Mouse (Mus musculus): ENCODE data around the gene Cnot6l. TPM values are rescaled to one million over a fixed set of nuclear protein-coding genes. Genes with fewer than 3 reads are reported as not detected.
A peak's percentile ranks its signal among the peaks of the same experiment; 100 is the strongest.

The Cnot6l gene
- polyA plus RNA-seq, 1 experiment from 2014 or later = 17.6 TPM

DNA sequence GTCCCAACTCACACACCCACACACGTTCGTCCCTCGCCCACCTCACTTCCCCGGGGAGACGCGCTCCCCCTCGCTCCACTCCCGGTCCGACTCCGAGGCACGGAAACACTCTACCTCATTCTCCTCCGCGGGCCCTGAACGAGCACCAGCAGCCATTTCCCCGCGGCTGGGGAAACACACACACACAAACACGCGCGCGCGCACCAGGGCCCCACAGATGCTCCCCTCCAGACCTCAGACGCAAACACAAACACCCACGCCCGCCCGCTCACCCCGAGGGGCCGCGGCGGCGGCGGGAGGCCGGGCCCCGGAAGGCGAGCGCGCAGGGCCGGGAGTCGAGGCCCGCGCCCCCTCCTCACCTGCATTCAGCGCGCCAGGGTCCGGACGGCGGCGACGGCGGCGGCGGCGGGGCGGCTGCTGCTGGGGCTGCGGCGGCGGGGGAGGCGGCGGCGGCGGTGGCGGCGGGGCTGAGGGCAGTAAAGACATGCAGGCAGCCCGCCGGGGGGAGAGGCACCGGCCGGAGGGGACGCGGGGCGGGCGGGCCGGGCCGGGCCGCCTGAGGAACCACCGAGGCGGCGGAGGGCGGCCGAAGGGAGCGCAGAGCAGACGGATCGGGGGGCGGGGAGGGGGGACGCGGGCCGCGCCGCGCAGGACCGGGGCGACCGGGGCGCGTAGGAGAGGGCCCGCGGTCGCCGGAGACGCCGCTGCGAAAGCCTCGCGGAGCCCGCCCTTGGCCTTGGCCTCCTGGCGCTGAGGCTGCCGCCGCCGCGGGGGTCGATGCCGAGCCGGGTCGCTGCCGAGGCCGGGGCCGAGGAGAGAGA, 2.2 kb downstream of the Cnot6l start:
- H3K27ac ChIP-seq (ENCODE audit: poor library complexity, severe bottlenecking) = peak overlapping the region; percentile 99
- 0 out of 2 replicates have a peak, but pooled peaks cover 4% of the 10 kb centered on the region for H3K9me3 ChIP-seq (replicated peaks)
- H3K27me3 ChIP-seq (replicated peaks) = no peaks in the 10 kb centered on the region
- ATAC-seq (ENCODE audit: insufficient number of reproducible peaks, low FRiP score) = peak; percentile 58
- peak overlapping the region; percentile 75 for H3K4me2 ChIP-seq
- H3K36me3 ChIP-seq = no peaks in the 10 kb centered on the region
- H3K4me3 ChIP-seq = peak overlapping the region; percentile 91
- peak overlapping the region; percentile 97 for H3K9ac ChIP-seq
- H3K4me1 ChIP-seq (replicated peaks) = peaks cover 14% of the 10 kb centered on the region
- WGBS = 1% methylated on average over 97 of the region's 114 CpGs

DNA sequence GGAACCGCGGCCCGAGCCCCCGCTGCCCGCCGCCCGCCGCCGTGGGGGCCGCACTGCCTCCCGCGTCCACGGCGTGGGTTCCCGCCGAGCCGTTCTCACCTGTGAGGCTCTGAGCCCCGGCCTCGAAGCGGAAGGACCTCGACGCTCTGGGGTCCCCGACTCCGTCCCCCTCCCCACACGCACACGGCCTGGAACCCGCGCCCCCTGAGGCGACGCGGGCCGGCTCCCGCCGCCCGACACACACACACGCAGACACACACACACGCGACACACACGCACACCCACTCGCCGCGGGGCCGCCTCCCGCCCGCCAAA, 2.8 kb downstream of the Cnot6l start:
- under 1% methylated on average over 41 of the region's 45 CpGs for WGBS
- no peak; the same call in 1 of the 2 replicates for ATAC-seq (ENCODE audit: insufficient number of reproducible peaks, low FRiP score)

DNA sequence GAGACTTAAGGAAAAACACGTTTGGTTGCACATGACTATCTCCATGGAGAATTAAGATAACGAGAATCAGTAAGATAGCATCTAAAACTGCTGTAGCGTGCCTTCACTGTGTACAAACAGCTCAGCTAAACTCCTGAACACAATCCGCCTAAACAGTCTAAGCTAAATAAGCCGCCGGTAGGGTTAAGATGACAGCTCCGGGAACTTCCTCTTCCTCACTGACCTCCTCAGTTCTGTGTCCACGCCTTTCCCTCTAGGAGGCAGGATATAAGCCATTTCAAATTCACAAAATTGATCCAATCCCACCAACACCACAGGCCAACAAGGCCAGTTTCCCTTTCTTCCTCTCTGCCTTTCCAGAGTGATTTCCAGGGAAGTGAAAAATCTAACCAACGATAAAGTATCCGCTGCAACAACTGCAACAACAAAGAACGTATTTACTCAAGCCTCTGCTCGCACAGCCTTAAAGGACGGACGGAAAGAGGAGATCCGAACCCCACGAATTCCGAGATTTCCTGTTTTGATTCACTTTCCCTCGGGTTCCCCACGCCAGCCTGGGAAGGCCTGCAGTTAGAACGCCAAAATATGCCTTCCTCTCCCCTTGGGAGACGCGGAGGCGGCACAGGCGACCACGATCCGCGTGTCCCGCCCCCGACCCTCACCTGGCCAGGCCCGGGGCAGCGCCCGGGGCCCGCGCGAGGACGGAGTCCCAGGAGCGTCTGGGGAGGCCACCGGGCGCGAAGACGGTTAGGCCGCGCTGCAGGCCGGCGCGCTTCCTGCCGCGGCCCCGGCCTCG, 3.3 kb downstream of the Cnot6l start:
- no peak for ATAC-seq (ENCODE audit: insufficient number of reproducible peaks, low FRiP score)
- peak overlapping the region; percentile 91 for H3K4me3 ChIP-seq
- WGBS = under 1% methylated on average over 50 of the region's 50 CpGs
- H3K4me2 ChIP-seq = peak overlapping the region; percentile 75
- 0 out of 2 replicates have a peak, but pooled peaks cover 2% of the 10 kb centered on the region for H3K9me3 ChIP-seq (replicated peaks)
- H3K27me3 ChIP-seq (replicated peaks) = no peaks in the 10 kb centered on the region
- H3K4me1 ChIP-seq (replicated peaks) = peaks cover 14% of the 10 kb centered on the region
- H3K9ac ChIP-seq = peak overlapping the region; percentile 97
- peak overlapping the region; percentile 99 for H3K27ac ChIP-seq (ENCODE audit: poor library complexity, severe bottlenecking)
- no peaks in the 10 kb centered on the region for H3K36me3 ChIP-seq

More for the DNA sequence above, 2.8 kb downstream of the Cnot6l start:
- Histone ChIP-seq H3K27ac (ENCODE audit: poor library complexity, severe bottlenecking) (peak overlapping the region; percentile 99), H3K36me3 (no peaks in the 10 kb centered on the region), H3K4me2 (peak overlapping the region; percentile 75), H3K27me3 (replicated peaks) (no peaks in the 10 kb centered on the region), H3K4me1 (replicated peaks) (peaks cover 14% of the 10 kb centered on the region), H3K9ac (peak overlapping the region; percentile 97), H3K4me3 (peak overlapping the region; percentile 91), H3K9me3 (replicated peaks) (0 out of 2 replicates have a peak, but pooled peaks cover 2% of the 10 kb centered on the region)

DNA sequence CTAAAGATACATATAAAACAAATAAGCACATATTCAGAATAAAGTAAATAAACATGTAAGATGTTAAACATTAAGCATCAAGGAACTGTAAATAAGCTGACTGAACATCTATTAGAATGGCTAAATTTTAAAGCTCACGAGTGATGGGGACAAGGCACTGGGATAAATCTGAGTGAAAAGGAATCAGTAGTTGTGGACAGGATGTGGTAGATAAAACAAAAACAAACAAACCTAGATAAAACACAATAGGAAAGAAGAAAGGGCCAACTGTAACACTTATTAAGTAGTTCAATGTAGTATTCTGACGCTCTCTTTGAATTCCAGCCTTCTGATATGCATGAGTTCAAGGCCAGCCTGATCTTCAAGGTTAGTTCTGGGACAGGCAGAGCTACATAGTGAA, 21.6 kb downstream of the Cnot6l start:
- Histone ChIP-seq H3K27ac (ENCODE audit: poor library complexity, severe bottlenecking) (no peak overlapping the region), H3K4me3 (no peak overlapping the region), H3K9me3 (replicated peaks) (0 out of 2 replicates have a peak, but pooled peaks cover 2% of the 10 kb centered on the region), H3K4me1 (replicated peaks) (no peaks in the 10 kb centered on the region), H3K27me3 (replicated peaks) (no peaks in the 10 kb centered on the region), H3K4me2 (no peak overlapping the region), H3K9ac (no peak overlapping the region), H3K36me3 (no peaks in the 10 kb centered on the region)
- 64% methylated on average over 2 of the region's 2 CpGs for WGBS
- ATAC-seq (ENCODE audit: insufficient number of reproducible peaks, low FRiP score) = no peak

DNA sequence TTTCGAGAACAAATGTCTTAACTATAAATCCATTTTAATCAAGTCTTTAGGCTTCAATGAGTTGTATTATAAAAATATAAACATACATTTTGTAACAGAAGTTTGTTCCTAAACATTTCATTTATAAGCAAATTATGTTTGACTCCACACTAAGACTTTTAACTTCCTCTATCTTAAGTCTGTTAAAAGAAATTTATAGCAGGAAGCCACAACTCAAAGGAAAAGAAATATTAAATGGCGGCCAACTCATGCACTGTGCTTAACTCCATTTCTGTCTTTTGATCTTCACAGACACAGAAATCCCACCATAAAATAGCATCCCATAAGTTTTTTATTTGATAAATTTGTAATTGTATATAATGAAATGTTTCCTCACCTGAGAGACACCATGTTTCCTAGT, 33.3 kb downstream of the Cnot6l start:
- H3K4me1 ChIP-seq (replicated peaks) = peaks cover 6% of the 10 kb centered on the region; the same call in 1 of the 2 replicates
- no peak overlapping the region for H3K4me3 ChIP-seq
- 92% methylated on average over 2 of the region's 2 CpGs for WGBS
- no peak overlapping the region for H3K4me2 ChIP-seq
- no peaks in the 10 kb centered on the region for H3K27me3 ChIP-seq (replicated peaks)
- peaks cover 12% of the 10 kb centered on the region for H3K36me3 ChIP-seq
- no peak for ATAC-seq (ENCODE audit: insufficient number of reproducible peaks, low FRiP score)
- no peak overlapping the region for H3K9ac ChIP-seq
- H3K27ac ChIP-seq (ENCODE audit: poor library complexity, severe bottlenecking) = no peak overlapping the region
- H3K9me3 ChIP-seq (replicated peaks) = no peaks in the 10 kb centered on the region

DNA sequence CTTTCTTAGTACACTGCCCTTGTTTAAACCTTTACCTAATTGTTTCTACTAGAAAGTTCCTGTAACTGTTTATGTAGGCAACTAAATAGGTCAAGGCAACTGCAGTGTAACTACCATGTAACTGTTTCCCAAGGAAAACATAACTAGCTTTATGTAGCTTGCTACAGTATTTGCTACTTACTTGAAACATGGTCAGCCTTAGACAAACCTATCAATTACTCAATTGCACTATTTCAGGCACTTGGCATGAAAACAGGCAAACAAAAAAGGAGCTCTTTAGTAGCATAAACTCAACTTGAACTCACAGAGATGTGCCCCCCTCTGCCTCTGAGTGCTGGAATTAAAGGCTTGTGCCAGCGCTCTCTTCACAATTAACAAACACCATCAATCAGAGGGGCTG, 37.1 kb downstream of the Cnot6l start:
- no peaks in the 10 kb centered on the region for H3K27me3 ChIP-seq (replicated peaks)
- no peak for ATAC-seq (ENCODE audit: insufficient number of reproducible peaks, low FRiP score)
- H3K36me3 ChIP-seq = peaks cover 11% of the 10 kb centered on the region
- H3K9me3 ChIP-seq (replicated peaks) = no peaks in the 10 kb centered on the region
- no peak overlapping the region for H3K27ac ChIP-seq (ENCODE audit: poor library complexity, severe bottlenecking)
- no peak overlapping the region for H3K9ac ChIP-seq
- no peak overlapping the region for H3K4me2 ChIP-seq
- 93% methylated on average over 1 of the region's 1 CpGs for WGBS
- H3K4me1 ChIP-seq (replicated peaks) = no peaks in the 10 kb centered on the region
- no peak overlapping the region for H3K4me3 ChIP-seq

DNA sequence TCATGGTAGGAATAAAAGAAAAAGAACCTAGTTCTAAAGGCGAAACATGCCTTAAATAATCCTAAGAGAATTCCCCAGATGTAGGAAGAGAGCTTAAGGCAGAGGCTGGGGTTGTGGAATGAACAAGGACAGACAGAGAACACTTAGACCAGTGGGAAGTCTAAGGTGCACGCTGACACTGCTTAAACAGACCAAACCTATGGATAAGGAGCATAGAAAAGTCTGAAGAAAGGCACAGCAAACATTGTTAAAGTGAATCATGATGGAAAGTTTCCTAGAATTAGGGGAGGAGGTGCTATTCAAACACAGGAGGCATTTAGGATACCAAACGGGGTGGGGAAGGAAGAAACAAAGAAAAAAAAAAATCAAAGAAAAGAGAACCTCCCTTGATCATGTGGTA, 49.0 kb downstream of the Cnot6l start:
- H3K36me3 ChIP-seq = peaks cover 5% of the 10 kb centered on the region
- no peak for ATAC-seq (ENCODE audit: insufficient number of reproducible peaks, low FRiP score)
- WGBS = 82% methylated on average over 3 of the region's 3 CpGs

DNA sequence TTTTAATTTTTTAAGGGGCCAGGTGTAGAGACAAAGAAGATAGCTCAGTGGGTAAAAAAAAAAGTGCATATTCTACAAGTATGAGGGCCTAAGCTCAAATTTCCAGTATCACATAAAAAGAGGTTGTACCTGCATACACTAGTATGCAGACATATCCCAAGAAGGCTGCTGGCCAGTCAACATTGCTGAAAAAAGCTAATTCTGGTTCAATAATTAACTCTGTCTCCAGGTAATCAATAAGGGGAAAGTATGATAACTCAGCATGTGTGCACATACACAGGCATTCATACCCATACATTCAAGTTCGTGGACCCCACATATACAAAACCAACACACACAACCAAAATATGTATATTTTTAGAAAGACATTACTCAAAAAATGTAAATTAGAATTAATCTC, 59.3 kb downstream of the Cnot6l start:
- 91% methylated on average over 1 of the region's 1 CpGs for WGBS
- no peak overlapping the region for H3K27ac ChIP-seq (ENCODE audit: poor library complexity, severe bottlenecking)
- no peaks in the 10 kb centered on the region for H3K4me1 ChIP-seq (replicated peaks)
- H3K9me3 ChIP-seq (replicated peaks) = no peaks in the 10 kb centered on the region
- H3K9ac ChIP-seq = no peak overlapping the region
- no peak overlapping the region for H3K4me2 ChIP-seq
- H3K4me3 ChIP-seq = no peak overlapping the region
- peaks cover 19% of the 10 kb centered on the region for H3K36me3 ChIP-seq
- no peak for ATAC-seq (ENCODE audit: insufficient number of reproducible peaks, low FRiP score)
- H3K27me3 ChIP-seq (replicated peaks) = no peaks in the 10 kb centered on the region

More for the DNA sequence above, 49.0 kb downstream of the Cnot6l start:
- H3K9me3 ChIP-seq (replicated peaks) = no peaks in the 10 kb centered on the region
- peaks cover 3% of the 10 kb centered on the region; the same call in 1 of the 2 replicates for H3K4me1 ChIP-seq (replicated peaks)
- no peak overlapping the region for H3K27ac ChIP-seq (ENCODE audit: poor library complexity, severe bottlenecking)
- no peaks in the 10 kb centered on the region for H3K27me3 ChIP-seq (replicated peaks)
- H3K9ac ChIP-seq = no peak overlapping the region
- H3K4me3 ChIP-seq = no peak overlapping the region
- H3K4me2 ChIP-seq = no peak overlapping the region

DNA sequence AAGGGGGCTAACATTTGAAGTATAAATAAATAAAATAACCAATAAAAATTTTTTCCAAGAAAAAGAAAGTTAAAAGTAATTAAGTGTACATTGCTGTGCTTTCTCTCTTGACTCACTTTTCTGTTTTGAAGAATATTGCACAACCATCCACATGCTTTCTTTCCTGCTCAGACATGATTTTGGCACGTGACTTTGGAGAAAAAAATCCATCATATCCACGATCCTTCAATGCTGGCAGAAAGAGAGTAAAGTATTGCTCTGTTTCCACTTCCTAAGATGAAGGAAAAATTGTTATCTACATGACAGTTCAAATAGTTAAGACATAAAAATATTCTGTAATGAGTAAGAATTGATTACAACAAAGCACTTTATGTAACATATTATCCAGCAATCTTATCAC, 72.5 kb downstream of the Cnot6l start:
- H3K4me1 ChIP-seq (replicated peaks) = no peaks in the 10 kb centered on the region
- H3K9ac ChIP-seq = no peak overlapping the region
- H3K36me3 ChIP-seq = peaks cover 10% of the 10 kb centered on the region
- no peak overlapping the region for H3K4me3 ChIP-seq
- no peak for ATAC-seq (ENCODE audit: insufficient number of reproducible peaks, low FRiP score)
- WGBS = 84% methylated on average over 2 of the region's 2 CpGs
- H3K9me3 ChIP-seq (replicated peaks) = no peaks in the 10 kb centered on the region
- no peak overlapping the region for H3K27ac ChIP-seq (ENCODE audit: poor library complexity, severe bottlenecking)
- H3K27me3 ChIP-seq (replicated peaks) = no peaks in the 10 kb centered on the region
- H3K4me2 ChIP-seq = no peak overlapping the region

DNA sequence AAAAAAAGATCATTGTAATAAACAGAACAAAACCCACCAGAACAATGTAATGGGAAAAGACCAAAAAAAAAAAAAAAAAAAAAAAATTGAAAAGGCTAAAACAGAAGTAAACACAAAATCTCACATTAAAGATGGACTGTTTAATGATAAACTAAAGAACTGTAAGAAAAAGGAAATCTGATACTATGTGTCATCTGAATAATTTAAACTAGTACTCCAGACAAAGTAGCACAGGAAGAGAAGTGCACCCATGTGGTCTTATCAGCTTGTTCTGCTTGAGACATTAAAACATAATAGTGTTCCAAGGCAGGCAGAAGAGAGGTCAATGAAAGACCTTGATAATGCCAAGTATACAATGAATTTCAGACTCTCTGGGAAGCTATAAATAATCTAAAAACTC, 78.6 kb downstream of the Cnot6l start:
- Histone ChIP-seq H3K27me3 (replicated peaks) (no peaks in the 10 kb centered on the region), H3K9me3 (replicated peaks) (no peaks in the 10 kb centered on the region), H3K4me1 (replicated peaks) (no peaks in the 10 kb centered on the region), H3K36me3 (peaks cover 11% of the 10 kb centered on the region), H3K4me3 (no peak overlapping the region), H3K4me2 (no peak overlapping the region), H3K27ac (ENCODE audit: poor library complexity, severe bottlenecking) (no peak overlapping the region), H3K9ac (no peak overlapping the region)
- ATAC-seq (ENCODE audit: insufficient number of reproducible peaks, low FRiP score) = no peak

DNA sequence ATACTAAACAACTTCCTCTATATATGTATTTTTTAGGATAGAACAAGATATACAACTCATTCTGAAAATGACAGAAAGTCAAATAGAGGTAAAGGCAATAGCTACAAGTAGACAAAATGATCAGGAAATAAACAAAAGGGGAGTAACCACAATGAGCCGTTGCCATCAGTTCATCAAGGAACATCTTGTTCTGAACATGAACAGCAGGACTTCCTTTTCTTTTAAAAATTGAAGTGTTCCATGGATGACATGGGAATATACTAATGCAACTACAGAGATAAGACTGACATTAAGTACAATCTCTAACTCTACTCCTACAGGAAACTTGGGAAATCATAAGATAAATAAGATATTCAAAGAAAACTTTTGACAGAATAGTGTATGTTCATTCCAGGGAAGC, 84.9 kb downstream of the Cnot6l start:
- Histone ChIP-seq H3K4me2 (no peak overlapping the region), H3K9ac (no peak overlapping the region), H3K27me3 (replicated peaks) (no peaks in the 10 kb centered on the region), H3K4me3 (no peak overlapping the region), H3K27ac (ENCODE audit: poor library complexity, severe bottlenecking) (no peak overlapping the region), H3K9me3 (replicated peaks) (no peaks in the 10 kb centered on the region), H3K4me1 (replicated peaks) (no peaks in the 10 kb centered on the region), H3K36me3 (peaks cover 22% of the 10 kb centered on the region)
- WGBS = 78% methylated on average over 1 of the region's 1 CpGs
- no peak for ATAC-seq (ENCODE audit: insufficient number of reproducible peaks, low FRiP score)

Data from heart, embryonic 12.5 days (tissue).